Mouse (Mus musculus) heart, adult 2 months (tissue): ENCODE results near the gene Slc24a3. TPM values are rescaled to one million over a fixed set of nuclear protein-coding genes. Genes with fewer than 3 reads are reported as not detected.

Experiments
- DNase-seq, 2 experiments: peaks; one replicate each; pipeline ENCODE4 v3.0.0; 2021
- H3K27ac ChIP-seq: fragments of 200-600 bp; 2 replicates; pipeline ENCODE4 v1.8.1; 2022
- H3K27me3 ChIP-seq: fragments of 200-500 bp; 2 replicates; pipeline ENCODE4 v1.6.1; 2012; ENCODE audit warnings: mild to moderate bottlenecking, low read length, inconsistent platforms, mixed read lengths; ENCODE audit not compliant: control insufficient read depth, insufficient read depth
- H3K36me3 ChIP-seq: fragments of 200-500 bp; 2 replicates; pipeline ENCODE4 v1.6.1; 2012; ENCODE audit warnings: low read length, inconsistent platforms; ENCODE audit not compliant: control insufficient read depth, insufficient read depth
- H3K4me1 ChIP-seq: fragments of 200-500 bp; 2 replicates; pipeline ENCODE4 v1.6.1; 2011; ENCODE audit warnings: low read length; ENCODE audit not compliant: control insufficient read depth, insufficient read depth
- H3K4me3 ChIP-seq: fragments of 200-600 bp; 2 replicates; pipeline ENCODE4 v1.8.1; 2022
- H3K79me2 ChIP-seq: fragments of 200-500 bp; replicated peaks from 2 replicates; pipeline ENCODE4 v1.6.1; 2012; ENCODE audit warnings: mild to moderate bottlenecking, inconsistent platforms, low read length, moderate library complexity, mixed read lengths; ENCODE audit not compliant: control insufficient read depth, insufficient read depth
- H3K9ac ChIP-seq: fragments of 200-500 bp; 2 replicates; pipeline ENCODE4 v1.6.1; 2012; ENCODE audit warnings: low read depth, mild to moderate bottlenecking, control low read depth, inconsistent platforms, low read length, mixed read lengths
- CTCF ChIP-seq: fragments of 200-600 bp; IDR thresholded peaks from 2 replicates; pipeline ENCODE4 v1.8.1; 2022; ENCODE audit warnings: antibody characterized with exemption, mild to moderate bottlenecking, moderate library complexity
- EP300 ChIP-seq: fragments of 200-500 bp; IDR thresholded peaks from 2 replicates; pipeline ENCODE4 v1.6.1; 2011; ENCODE audit warnings: low read depth, low read length, control low read depth; ENCODE audit not compliant: insufficient read depth
- POLR2A ChIP-seq: fragments of 200-500 bp; IDR thresholded peaks from 2 replicates; pipeline ENCODE4 v1.6.1; 2011; ENCODE audit warnings: mild to moderate bottlenecking, low read depth, low read length, control low read depth; ENCODE audit not compliant: insufficient read depth
- WGBS: fragments of 180-500 bp; shearing (Covaris S2); methylation state at CpG from one replicate; pipeline ENCODE4 v1.1.7; 2018; 5-methylcytosine and 5-hydroxymethylcytosine counted together
- intact Hi-C: fragments of 180-260 bp; cut with DNase I; formaldehyde crosslinking; loops from one replicate; pipeline ENCODE4 v1.15.1; 2025
- polyA plus RNA-seq: library from polyadenylated mRNA; depleted of rRNA; stranded (reverse); fragments of >200 nt; gene quantifications from 2 replicates; pipeline ENCODE4 v1.2.3, GENCODE M21; 2012
- total RNA-seq, 2 experiments: library from RNA; stranded (reverse); gene quantifications; 2 replicates each; pipeline ENCODE4 v1.2.3; 2021

Gene Slc24a3
- total and polyA plus RNA-seq, 3 experiments: 2.7 to 3.6 (median 2.8) TPM

DNA sequence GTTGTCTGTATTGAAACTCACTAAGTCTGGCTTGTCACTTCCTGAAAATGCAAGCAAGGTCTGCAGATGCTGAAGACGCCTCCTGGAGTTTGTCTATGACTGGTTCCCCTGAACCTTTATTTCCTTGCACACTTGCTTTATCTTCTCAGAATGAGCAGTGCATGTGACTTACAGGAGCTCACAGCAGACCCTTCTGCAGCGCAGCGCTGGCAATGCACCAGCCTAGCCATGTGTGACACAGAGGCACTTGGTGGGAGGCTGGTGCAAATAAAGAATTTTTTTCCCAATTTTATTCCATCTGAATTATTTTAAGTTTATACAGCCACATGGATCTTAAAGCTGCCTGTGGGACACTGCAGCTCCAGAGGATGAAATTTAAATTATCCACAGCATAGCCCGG lies 452.1 kb downstream of the Slc24a3 start:
- 83% methylated on average over 4 of the region's 4 CpGs for WGBS
- Histone ChIP-seq H3K27me3 (no peaks in the 10 kb centered on the region), H3K79me2 (no peaks in the 10 kb centered on the region), H3K4me1 (no peaks in the 10 kb centered on the region), H3K4me3 (no peak overlapping the region), H3K27ac (no peak overlapping the region), H3K36me3 (no peaks in the 10 kb centered on the region), H3K9ac (no peak overlapping the region)
- TF ChIP-seq CTCF (no peak), POLR2A (no peak), EP300 (no peak)
- DNase-seq: no peak
- intact Hi-C loops: no loop called here

DNA sequence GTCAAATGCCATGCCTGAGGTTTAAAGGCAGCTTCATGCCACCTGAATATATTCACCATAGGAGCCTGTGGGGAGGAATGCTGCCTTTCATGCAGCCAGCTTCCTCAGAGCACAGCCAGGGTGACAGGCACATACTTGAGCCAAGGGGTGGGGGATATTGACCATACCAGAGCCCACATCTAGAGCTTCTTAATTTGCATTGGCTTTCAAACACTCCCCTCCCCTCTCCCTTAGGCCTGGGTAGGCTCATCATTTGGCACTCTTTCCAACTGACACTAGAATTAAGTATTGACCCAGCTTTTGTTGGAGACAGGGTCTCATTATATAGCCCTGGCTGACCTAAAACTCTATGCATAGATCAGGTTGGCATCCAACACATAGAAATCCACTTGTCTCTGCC lies 453.2 kb downstream of the Slc24a3 start:
- no peak overlapping the region for H3K9ac ChIP-seq
- no peak for DNase-seq
- H3K4me1 ChIP-seq: no peaks in the 10 kb centered on the region
- no peaks in the 10 kb centered on the region for H3K79me2 ChIP-seq
- TF ChIP-seq EP300 (no peak), CTCF (no peak), POLR2A (no peak)
- H3K4me3 ChIP-seq: no peak overlapping the region
- intact Hi-C loops: no loop called here
- no peaks in the 10 kb centered on the region for H3K36me3 ChIP-seq
- no peaks in the 10 kb centered on the region for H3K27me3 ChIP-seq
- no peak overlapping the region for H3K27ac ChIP-seq

DNA sequence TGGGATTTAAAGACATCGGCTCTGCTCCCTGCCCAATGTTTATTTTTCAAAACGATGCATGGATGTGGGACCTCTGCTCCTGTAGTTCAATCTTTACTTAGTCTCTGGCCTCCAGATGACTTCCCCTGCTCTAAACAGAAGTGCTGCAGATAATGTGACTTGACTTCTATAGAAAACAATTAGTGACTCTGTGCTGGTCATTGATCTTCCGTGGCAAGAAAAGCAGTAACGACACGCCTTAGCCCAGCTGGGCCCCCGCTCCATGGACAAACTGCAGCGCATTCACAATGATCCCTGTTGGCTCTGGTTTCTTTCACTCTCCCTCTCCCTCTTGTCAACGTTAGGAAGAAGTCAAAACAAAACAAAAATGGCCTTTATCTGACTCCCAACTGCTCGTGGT lies 453.6 kb downstream of the Slc24a3 start:
- H3K27ac ChIP-seq: no peak overlapping the region
- DNase-seq: no peak
- intact Hi-C loops: no loop called here
- H3K36me3 ChIP-seq: no peaks in the 10 kb centered on the region
- H3K4me3 ChIP-seq: no peak overlapping the region
- TF ChIP-seq EP300 (no peak), POLR2A (no peak), CTCF (no peak)
- no peaks in the 10 kb centered on the region for H3K27me3 ChIP-seq
- no peak overlapping the region for H3K9ac ChIP-seq
- WGBS: 38% methylated on average over 9 of the region's 9 CpGs
- no peaks in the 10 kb centered on the region for H3K4me1 ChIP-seq
- H3K79me2 ChIP-seq: no peaks in the 10 kb centered on the region

DNA sequence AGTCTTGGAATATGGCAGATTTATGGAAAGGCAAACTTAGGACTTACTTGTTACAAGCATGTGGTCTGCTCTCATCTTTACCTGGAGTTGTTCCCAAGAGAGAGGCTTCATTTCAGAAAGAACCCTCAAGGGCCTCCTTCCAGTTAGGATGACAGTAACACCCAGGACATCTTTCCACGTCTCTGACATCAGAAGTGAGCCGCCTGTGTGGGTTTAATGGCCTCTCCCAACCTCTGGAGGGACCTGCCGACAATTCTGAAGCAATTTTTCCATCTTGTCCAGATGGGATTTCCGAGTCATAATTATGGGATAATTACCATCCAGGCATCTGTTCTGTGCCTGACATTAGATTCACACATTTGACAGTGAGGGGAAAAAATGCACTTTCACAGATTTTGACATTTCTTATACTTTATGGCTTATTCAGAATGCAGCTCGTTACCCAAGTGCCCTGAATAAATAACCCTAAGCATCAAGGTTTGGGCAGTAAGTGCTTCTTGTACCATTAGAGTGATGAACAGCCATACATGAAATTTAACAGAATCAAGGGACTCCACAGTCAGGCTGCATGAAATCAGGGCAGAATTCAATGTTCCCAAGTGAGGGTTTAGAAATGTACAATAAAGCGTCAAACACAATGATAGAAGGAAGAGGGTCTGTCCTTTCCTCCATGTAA lies 463.7 kb downstream of the Slc24a3 start:
- no peak overlapping the region for H3K4me3 ChIP-seq
- H3K4me1 ChIP-seq: no peaks in the 10 kb centered on the region
- no peaks in the 10 kb centered on the region for H3K36me3 ChIP-seq
- 83% methylated on average over 6 of the region's 6 CpGs for WGBS
- H3K9ac ChIP-seq: no peak overlapping the region
- no peak for TF ChIP-seq POLR2A
- no peak for TF ChIP-seq CTCF
- no peak for TF ChIP-seq EP300
- H3K27ac ChIP-seq: no peak overlapping the region
- intact Hi-C loops: no loop called here
- no peaks in the 10 kb centered on the region for H3K79me2 ChIP-seq
- H3K27me3 ChIP-seq: no peaks in the 10 kb centered on the region
- DNase-seq: no peak

DNA sequence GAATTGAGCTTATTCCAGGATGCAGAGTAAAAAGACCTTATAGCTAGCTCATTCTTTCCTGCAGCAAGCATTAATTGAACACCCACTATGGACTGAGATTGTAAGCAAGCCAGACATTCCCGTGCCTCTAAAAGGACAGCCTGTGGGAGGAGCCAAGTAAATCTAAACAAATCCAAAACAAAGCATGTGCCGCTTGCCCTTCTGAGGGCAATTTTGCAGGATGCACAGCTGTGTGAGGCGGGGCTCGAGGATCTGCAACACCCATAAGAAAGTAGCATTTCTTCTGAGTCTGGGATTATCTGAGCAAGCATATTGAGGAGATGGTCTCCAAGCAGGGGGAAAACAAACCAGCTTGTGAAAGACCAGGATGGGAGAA lies 464.2 kb downstream of the Slc24a3 start:
- no peaks in the 10 kb centered on the region for H3K79me2 ChIP-seq
- H3K4me3 ChIP-seq: no peak overlapping the region
- DNase-seq: no peak
- H3K36me3 ChIP-seq: no peaks in the 10 kb centered on the region
- 53% methylated on average over 4 of the region's 4 CpGs for WGBS
- H3K27ac ChIP-seq: no peak overlapping the region
- TF ChIP-seq CTCF (no peak), EP300 (no peak), POLR2A (no peak)
- intact Hi-C loops: no loop called here
- no peaks in the 10 kb centered on the region for H3K4me1 ChIP-seq
- no peaks in the 10 kb centered on the region for H3K27me3 ChIP-seq
- H3K9ac ChIP-seq: no peak overlapping the region

DNA sequence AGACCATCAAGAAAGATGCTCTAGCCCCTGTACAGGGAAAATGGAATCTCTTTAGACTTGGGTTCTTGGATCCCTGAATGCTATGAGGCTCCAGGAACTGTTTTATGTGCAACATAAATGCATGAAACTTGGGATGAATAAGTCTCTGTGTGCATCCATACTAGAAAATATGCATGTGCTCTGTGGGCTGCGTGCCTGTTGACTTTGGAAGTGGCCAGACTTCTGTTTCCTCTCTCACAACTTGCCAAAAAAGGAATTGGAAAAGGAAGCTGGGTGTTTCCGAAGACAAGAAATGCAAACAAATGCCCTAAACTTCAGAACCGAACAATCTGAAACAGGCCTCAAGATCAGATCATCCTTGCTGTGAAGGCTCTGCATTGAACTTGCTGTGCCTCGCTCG lies 466.3 kb downstream of the Slc24a3 start:
- WGBS: 20% methylated on average over 5 of the region's 5 CpGs
- H3K27ac ChIP-seq: no peak overlapping the region
- H3K4me3 ChIP-seq: no peak overlapping the region
- H3K79me2 ChIP-seq: no peaks in the 10 kb centered on the region
- DNase-seq: no peak
- no peaks in the 10 kb centered on the region for H3K36me3 ChIP-seq
- intact Hi-C loops: no loop called here
- no peak overlapping the region for H3K9ac ChIP-seq
- no peaks in the 10 kb centered on the region for H3K4me1 ChIP-seq
- TF ChIP-seq EP300: no peak
- TF ChIP-seq CTCF: no peak
- no peak for TF ChIP-seq POLR2A
- H3K27me3 ChIP-seq: no peaks in the 10 kb centered on the region
